Mouse (Mus musculus) brain, embryonic 14.5 days (tissue): ENCODE measurements around the gene Stambp.

Experiments
- CTCF ChIP-seq: fragments of 200-500 bp; IDR thresholded peaks from 2 replicates; pipeline ENCODE4 v1.5.1; 2012; ENCODE audit warnings: inconsistent platforms, mild to moderate bottlenecking, moderate library complexity, borderline replicate concordance; ENCODE audit not compliant: insufficient read depth, insufficient read length; ENCODE audit errors: extremely low read depth
- POLR2A ChIP-seq: fragments of 200-500 bp; IDR thresholded peaks from 2 replicates; pipeline ENCODE4 v1.6.1; 2012; ENCODE audit warnings: mild to moderate bottlenecking, inconsistent platforms, borderline replicate concordance; ENCODE audit not compliant: poor library complexity, insufficient read depth, insufficient read length, severe bottlenecking; ENCODE audit errors: extremely low read depth

GRCm38 (mm10) chr6:83593896-83594295, 21.4 kb upstream of the Stambp start:
- no peak for TF ChIP-seq CTCF
- no peak for TF ChIP-seq POLR2A
